Mouse (Mus musculus): Measurements from ENCODE around the gene Ankrd10. TPM values are rescaled to one million over a fixed set of nuclear protein-coding genes. Genes with fewer than 3 reads are reported as not detected.

Ankrd10 gene
- polyA plus RNA-seq, 1 experiment: 29.8 TPM

DNA sequence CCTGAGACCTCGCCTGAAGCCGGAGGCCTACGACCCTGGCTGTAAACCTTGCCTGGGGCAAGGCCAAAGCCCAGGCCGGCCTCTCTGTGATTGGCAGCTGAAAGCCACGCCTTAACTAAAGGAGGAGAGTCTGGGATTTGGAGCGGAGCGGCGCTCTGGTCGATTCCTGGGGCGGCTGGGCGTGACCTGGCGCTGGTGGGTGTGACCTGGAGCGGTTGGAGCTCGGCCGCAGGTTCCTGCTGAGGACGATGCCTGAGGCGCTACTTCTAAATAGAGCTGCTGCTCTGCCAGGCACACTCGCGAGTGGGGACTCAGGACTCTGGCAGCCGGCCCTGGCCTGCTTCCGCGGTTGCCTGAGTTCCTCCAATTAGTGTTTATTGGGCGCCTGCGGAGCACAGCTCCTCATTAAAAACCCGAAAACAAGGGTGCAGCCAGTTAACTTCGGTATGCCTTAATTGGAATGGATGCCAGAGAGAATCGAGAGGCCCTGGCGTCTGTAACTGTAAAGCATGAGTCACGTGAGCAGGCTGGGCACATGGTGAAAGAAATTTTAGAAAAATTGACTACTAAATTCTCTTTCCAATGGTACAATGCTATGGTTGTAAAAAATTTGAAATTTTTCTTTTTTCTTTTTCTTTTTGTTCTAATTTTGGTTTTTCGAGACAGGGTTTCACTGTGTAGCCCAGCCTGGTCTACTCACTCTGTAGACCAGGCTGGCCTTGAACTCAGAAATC is 934 bp upstream of the Ankrd10 start:
- Histone ChIP-seq H3K4me3 (replicated peaks; ENCODE audit: control insufficient read depth, low read depth, low read length) (peak overlapping the region; percentile 83), H3K4me1 (ENCODE audit: control insufficient read depth, insufficient read depth, low read length) (no peaks in the 10 kb centered on the region), H3K27ac (ENCODE audit: control insufficient read depth, insufficient read depth, low read depth, low read length, poor library complexity) (peak overlapping the region; percentile 95)
- 3% methylated on average over 30 of the region's 30 CpGs for WGBS
- TF ChIP-seq CTCF (IDR thresholded peaks at IDR 0.05; ENCODE audit: control insufficient read depth, insufficient read depth, low read length): no peak

- Histone ChIP-seq H3K4me1 (ENCODE audit: control insufficient read depth, insufficient read depth, low read length) (no peaks in the 10 kb centered on the region), H3K27ac (ENCODE audit: control insufficient read depth, insufficient read depth, low read depth, low read length, poor library complexity) (peak overlapping the region; percentile 95), H3K4me3 (replicated peaks; ENCODE audit: control insufficient read depth, low read depth, low read length) (peak overlapping the region; percentile 83)
- peak; percentile 41; the same call in 1 of the 2 replicates for TF ChIP-seq POLR2A (IDR thresholded peaks at IDR 0.05; ENCODE audit: borderline replicate concordance, control insufficient read depth, low read depth, low read length)
- no peak for TF ChIP-seq CTCF (IDR thresholded peaks at IDR 0.05; ENCODE audit: control insufficient read depth, insufficient read depth, low read length)
- WGBS: under 1% methylated on average over 70 of the region's 70 CpGs
Measured at GRCm38 (mm10) chr8:11635012-11635577, 462 bp downstream of the Ankrd10 start.

GRCm38 (mm10) chr8:11634331-11635011 is 1.1 kb downstream of the Ankrd10 start:
- peak overlapping the region; percentile 83 for H3K4me3 ChIP-seq (replicated peaks; ENCODE audit: control insufficient read depth, low read depth, low read length)
- peak overlapping the region; percentile 40 for H3K27ac ChIP-seq (ENCODE audit: control insufficient read depth, insufficient read depth, low read depth, low read length, poor library complexity)
- WGBS: under 1% methylated on average over 39 of the region's 39 CpGs
- TF ChIP-seq POLR2A (IDR thresholded peaks at IDR 0.05; ENCODE audit: borderline replicate concordance, control insufficient read depth, low read depth, low read length): no peak
- no peak for TF ChIP-seq CTCF (IDR thresholded peaks at IDR 0.05; ENCODE audit: control insufficient read depth, insufficient read depth, low read length)
- no peaks in the 10 kb centered on the region for H3K4me1 ChIP-seq (ENCODE audit: control insufficient read depth, insufficient read depth, low read length)

- H3K4me1 ChIP-seq (ENCODE audit: control insufficient read depth, insufficient read depth, low read length): no peaks in the 10 kb centered on the region
- no peak overlapping the region for H3K4me3 ChIP-seq (replicated peaks; ENCODE audit: control insufficient read depth, low read depth, low read length)
- no peak for TF ChIP-seq POLR2A (IDR thresholded peaks at IDR 0.05; ENCODE audit: borderline replicate concordance, control insufficient read depth, low read depth, low read length)
- no peak for TF ChIP-seq CTCF (IDR thresholded peaks at IDR 0.05; ENCODE audit: control insufficient read depth, insufficient read depth, low read length)
- 61% methylated on average over 7 of the region's 7 CpGs for whole genome bisulfite sequencing
- no peak overlapping the region for H3K27ac ChIP-seq (ENCODE audit: control insufficient read depth, insufficient read depth, low read depth, low read length, poor library complexity)
Measured at GRCm38 (mm10) chr8:11633414-11633813, 2.1 kb downstream of the Ankrd10 start.

- Histone ChIP-seq H3K27ac (ENCODE audit: control insufficient read depth, insufficient read depth, low read depth, low read length, poor library complexity) (no peak overlapping the region), H3K4me3 (replicated peaks; ENCODE audit: control insufficient read depth, low read depth, low read length) (no peak overlapping the region), H3K4me1 (ENCODE audit: control insufficient read depth, insufficient read depth, low read length) (no peaks in the 10 kb centered on the region)
- TF ChIP-seq CTCF (IDR thresholded peaks at IDR 0.05; ENCODE audit: control insufficient read depth, insufficient read depth, low read length) (no peak), POLR2A (IDR thresholded peaks at IDR 0.05; ENCODE audit: borderline replicate concordance, control insufficient read depth, low read depth, low read length) (no peak)
- 71% methylated on average over 2 of the region's 2 CpGs for WGBS
Measured at GRCm38 (mm10) chr8:11632406-11632805, 3.2 kb downstream of the Ankrd10 start.

- H3K4me3 ChIP-seq (replicated peaks; ENCODE audit: control insufficient read depth, low read depth, low read length): no peak overlapping the region
- H3K27ac ChIP-seq (ENCODE audit: control insufficient read depth, insufficient read depth, low read depth, low read length, poor library complexity): no peak overlapping the region
- 89% methylated on average over 5 of the region's 5 CpGs for WGBS
- no peaks in the 10 kb centered on the region for H3K4me1 ChIP-seq (ENCODE audit: control insufficient read depth, insufficient read depth, low read length)
- TF ChIP-seq POLR2A (IDR thresholded peaks at IDR 0.05; ENCODE audit: borderline replicate concordance, control insufficient read depth, low read depth, low read length) (no peak), CTCF (IDR thresholded peaks at IDR 0.05; ENCODE audit: control insufficient read depth, insufficient read depth, low read length) (no peak)
Measured at GRCm38 (mm10) chr8:11629206-11629605, 6.4 kb downstream of the Ankrd10 start.

- 76% methylated on average over 7 of the region's 7 CpGs for WGBS
- Histone ChIP-seq H3K4me3 (replicated peaks; ENCODE audit: control insufficient read depth, low read depth, low read length) (no peak overlapping the region), H3K4me1 (ENCODE audit: control insufficient read depth, insufficient read depth, low read length) (no peaks in the 10 kb centered on the region), H3K27ac (ENCODE audit: control insufficient read depth, insufficient read depth, low read depth, low read length, poor library complexity) (no peak overlapping the region)
- TF ChIP-seq POLR2A (IDR thresholded peaks at IDR 0.05; ENCODE audit: borderline replicate concordance, control insufficient read depth, low read depth, low read length): no peak
- TF ChIP-seq CTCF (IDR thresholded peaks at IDR 0.05; ENCODE audit: control insufficient read depth, insufficient read depth, low read length): no peak
Measured at GRCm38 (mm10) chr8:11628506-11629132, 6.9 kb downstream of the Ankrd10 start.

DNA sequence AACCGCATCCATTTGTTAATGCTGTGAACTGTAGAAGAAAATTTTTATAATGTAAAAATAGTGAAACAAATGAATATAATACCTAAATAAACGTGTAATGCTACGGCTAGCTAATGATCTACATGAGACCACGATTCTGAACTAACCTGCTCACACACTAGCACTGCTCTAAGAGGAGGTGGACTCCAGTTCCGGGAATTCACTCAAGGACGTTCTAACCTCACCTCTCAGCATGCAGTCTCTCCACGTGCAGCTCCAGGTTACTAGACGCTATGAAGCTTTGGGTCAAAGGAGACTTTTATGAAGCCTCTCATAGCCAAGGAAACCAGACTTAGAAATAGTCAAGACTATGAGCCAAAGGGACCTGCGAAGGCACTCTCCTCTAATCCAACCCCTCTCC is 7.8 kb downstream of the Ankrd10 start:
- 82% methylated on average over 9 of the region's 9 CpGs for WGBS
- no peak for TF ChIP-seq POLR2A (IDR thresholded peaks at IDR 0.05; ENCODE audit: borderline replicate concordance, control insufficient read depth, low read depth, low read length)
- Histone ChIP-seq H3K27ac (ENCODE audit: control insufficient read depth, insufficient read depth, low read depth, low read length, poor library complexity) (no peak overlapping the region), H3K4me1 (ENCODE audit: control insufficient read depth, insufficient read depth, low read length) (no peaks in the 10 kb centered on the region), H3K4me3 (replicated peaks; ENCODE audit: control insufficient read depth, low read depth, low read length) (no peak overlapping the region)

Data from bone marrow, adult 2 months (tissue).